8 mouse cellular contexts compared by ENCODE assay signal in genomic region chr13:15464081-15464526, GRCm38 (mm10). TPM values are rescaled to one million over a fixed set of nuclear protein-coding genes. Genes with fewer than 3 reads are reported as not detected.
DNase-seq lines count a peak whose midpoint lies in the region; ATAC-seq lines count a peak whose summit lies in the region.

No protein-coding gene starts in this region.

- H3K27me3 ChIP-seq in hindbrain, embryonic 12.5 days, result peaks cover 15% of the 10 kb centered on the region
- H3K27me3 ChIP-seq in liver, embryonic 12.5 days (replicated peaks), result peaks cover 63% of the 10 kb centered on the region
- no peaks in the 10 kb centered on the region for H3K27me3 ChIP-seq in neural tube, embryonic 11.5 days (ENCODE audit: control insufficient read depth, insufficient read depth, low read length)

- no peaks in the 10 kb centered on the region for H3K9me3 ChIP-seq in hindbrain, embryonic 12.5 days (replicated peaks)
- no peaks in the 10 kb centered on the region for H3K9me3 ChIP-seq in liver, embryonic 12.5 days (replicated peaks)
- H3K9me3 ChIP-seq in neural tube, embryonic 11.5 days (ENCODE audit: control insufficient read depth, low read length), result no peaks in the 10 kb centered on the region

- DNase-seq in cerebellum, postnatal 14 days, result peak; percentile 18 to 20
- DNase-seq in cerebellum, adult 11-12 months, result no peak
- peak; percentile 65 for DNase-seq in adrenal gland, adult 2 months
- peak; percentile 28 for DNase-seq in gastrocnemius, adult 18-20 months (ENCODE audit: low spot score)
- DNase-seq in neural tube, embryonic 11.5 days (ENCODE audit: low spot score), result peak; percentile 67
- peak; percentile 22 to 29 for DNase-seq in urinary bladder, postnatal 36 days (ENCODE audit: low spot score in 2 of 2)

- H3K36me3 ChIP-seq in hindbrain, embryonic 12.5 days, result no peaks in the 10 kb centered on the region
- H3K36me3 ChIP-seq in liver, embryonic 12.5 days, result no peaks in the 10 kb centered on the region
- no peaks in the 10 kb centered on the region for H3K36me3 ChIP-seq in neural tube, embryonic 11.5 days (ENCODE audit: control insufficient read depth, insufficient read depth, low read length)

- H3K4me2 ChIP-seq in hindbrain, embryonic 12.5 days (replicated peaks), result peak overlapping the region; percentile 90
- H3K4me2 ChIP-seq in liver, embryonic 12.5 days, result peak overlapping the region; percentile 67
- H3K4me2 ChIP-seq in neural tube, embryonic 11.5 days (ENCODE audit: low read depth), result peak overlapping the region; percentile 72

- under 1% methylated on average over 51 of the region's 51 CpGs for WGBS in hindbrain, embryonic 12.5 days
- WGBS in liver, embryonic 12.5 days (ENCODE audit: insufficient replicate concordance), result under 1% methylated on average over 51 of the region's 51 CpGs
- WGBS in neural tube, embryonic 11.5 days, result under 1% methylated on average over 51 of the region's 51 CpGs

- H3K27ac ChIP-seq in hindbrain, embryonic 12.5 days, result peak overlapping the region; percentile 96
- peak overlapping the region; percentile 53; the same call in 1 of the 2 replicates for H3K27ac ChIP-seq in liver, embryonic 12.5 days
- peak overlapping the region; percentile 98 for H3K27ac ChIP-seq in neural tube, embryonic 11.5 days (ENCODE audit: low read depth, low read length)

- peak; percentile 9; the same call in 1 of the 2 replicates for ATAC-seq in hindbrain, embryonic 12.5 days (ENCODE audit: low FRiP score)
- ATAC-seq in liver, embryonic 12.5 days, result no peak
- peak; percentile 4; the same call in 1 of the 2 replicates for ATAC-seq in neural tube, embryonic 11.5 days (ENCODE audit: insufficient read depth, low FRiP score, low TSS enrichment)

- peak overlapping the region; percentile 75 for H3K9ac ChIP-seq in hindbrain, embryonic 12.5 days
- H3K9ac ChIP-seq in liver, embryonic 12.5 days, result peak overlapping the region; percentile 28
- H3K9ac ChIP-seq in neural tube, embryonic 11.5 days (ENCODE audit: low read length), result peak overlapping the region; percentile 95

- peaks cover 40% of the 10 kb centered on the region for H3K4me1 ChIP-seq in hindbrain, embryonic 12.5 days
- no peaks in the 10 kb centered on the region for H3K4me1 ChIP-seq in liver, embryonic 12.5 days
- peaks cover 17% of the 10 kb centered on the region for H3K4me1 ChIP-seq in neural tube, embryonic 11.5 days (ENCODE audit: control insufficient read depth, insufficient read depth, low read length)

- H3K4me3 ChIP-seq in hindbrain, embryonic 12.5 days, result peak overlapping the region; percentile 58
- peak overlapping the region; percentile 56 for H3K4me3 ChIP-seq in liver, embryonic 12.5 days
- H3K4me3 ChIP-seq in neural tube, embryonic 11.5 days (ENCODE audit: low read depth, low read length), result peak overlapping the region; percentile 88

RNA-seq across cellular contexts. Expression of gene Gli3, which starts 1.1 kb away (rescaled TPM):
- total RNA-seq in adrenal gland, adult 2 months (2021), result 1 to 10 TPM; 6.0 to 6.1 TPM
- polyA plus RNA-seq in adrenal gland, adult 2 months (2012; rRNA removed), result 1.9 and 2.3 TPM in 2 replicates
- total RNA-seq in gastrocnemius, adult 18-20 months (2021), result 1 to 10 TPM; 1.1 to 1.5 TPM
- polyA plus RNA-seq in hindbrain, embryonic 12.5 days (2016; fragmentation: Nextera tagmentation; extraction: Ambion mirVana), result 25.8 and 26.9 TPM in 2 replicates
- polyA plus RNA-seq in liver, embryonic 12.5 days (2016; fragmentation: Nextera tagmentation; extraction: Ambion mirVana), result 1.7 and 1.9 TPM in 2 replicates
- 32.3 and 35.4 TPM in 2 replicates for polyA plus RNA-seq in neural tube, embryonic 11.5 days (2014; fragmentation: Nextera tagmentation; extraction: Ambion mirVana)

Comparison
In these comparisons a context has a peak if more than half of its experiments do, and no peak if none do; other contexts are left out.
1. H3K9ac ChIP-seq: peak in every context shown above with its lines; median percentile 95 in neural tube, embryonic 11.5 days; 75 in hindbrain, embryonic 12.5 days; 28 in liver, embryonic 12.5 days.